In genomic region chr13:17028595-17028994, GRCm38 (mm10) we compare ENCODE assay signal across 8 mouse cellular contexts.
DNase-seq lines count a peak whose midpoint lies in the region; ATAC-seq lines count a peak whose summit lies in the region.

No protein-coding gene starts in this region.

- H3K4me1 ChIP-seq in forebrain, embryonic 11.5 days (replicated peaks; ENCODE audit: control insufficient read depth, insufficient read depth, low read length), result no peaks in the 10 kb centered on the region
- H3K4me1 ChIP-seq in forebrain, embryonic 16.5 days (replicated peaks; ENCODE audit: control insufficient read depth, insufficient read depth, low read length), result no peaks in the 10 kb centered on the region
- H3K4me1 ChIP-seq in embryonic facial prominence, embryonic 10.5 days, result peaks cover 7% of the 10 kb centered on the region; the same call in 1 of the 2 replicates

- no peak overlapping the region for H3K4me3 ChIP-seq in forebrain, embryonic 11.5 days (ENCODE audit: low read depth, low read length)
- H3K4me3 ChIP-seq in forebrain, embryonic 16.5 days (replicated peaks; ENCODE audit: low read length), result no peak overlapping the region
- no peak overlapping the region for H3K4me3 ChIP-seq in embryonic facial prominence, embryonic 10.5 days

- no peaks in the 10 kb centered on the region for H3K27me3 ChIP-seq in forebrain, embryonic 11.5 days (ENCODE audit: control insufficient read depth, insufficient read depth, low read length)
- H3K27me3 ChIP-seq in forebrain, embryonic 16.5 days (replicated peaks; ENCODE audit: control insufficient read depth, insufficient read depth, low read length), result no peaks in the 10 kb centered on the region
- no peaks in the 10 kb centered on the region for H3K27me3 ChIP-seq in embryonic facial prominence, embryonic 10.5 days (replicated peaks; ENCODE audit: low read depth, poor library complexity, severe bottlenecking)

- H3K36me3 ChIP-seq in forebrain, embryonic 11.5 days (ENCODE audit: control insufficient read depth, insufficient read depth, low read length), result no peaks in the 10 kb centered on the region
- no peaks in the 10 kb centered on the region for H3K36me3 ChIP-seq in forebrain, embryonic 16.5 days (ENCODE audit: control insufficient read depth, insufficient read depth)
- H3K36me3 ChIP-seq in embryonic facial prominence, embryonic 10.5 days (replicated peaks), result no peaks in the 10 kb centered on the region

- DNase-seq in forebrain, embryonic 11.5 days (ENCODE audit: low spot score), result peak; percentile 52
- DNase-seq in adrenal gland, adult 18-20 months (ENCODE audit: low spot score in 2 of 2), result peak; percentile 30 to 36
- DNase-seq in embryonic facial prominence, embryonic 10.5 days (ENCODE audit: low spot score), result peak; percentile 47
- peak; percentile 29 for DNase-seq in left cerebral cortex, adult 11 months (ENCODE audit: low spot score)
- DNase-seq in lung, postnatal 36 days, result peak; percentile 51
- peak; percentile 62 for DNase-seq in right cerebral cortex, postnatal 4 days

- H3K27ac ChIP-seq in forebrain, embryonic 11.5 days (ENCODE audit: low read depth, low read length), result no peak overlapping the region
- H3K27ac ChIP-seq in forebrain, embryonic 16.5 days (ENCODE audit: low read length), result no peak overlapping the region
- H3K27ac ChIP-seq in embryonic facial prominence, embryonic 10.5 days (replicated peaks), result no peak overlapping the region

- WGBS in forebrain, embryonic 11.5 days, result 50% methylated on average over 3 of the region's 3 CpGs
- WGBS in forebrain, embryonic 16.5 days, result 58% methylated on average over 3 of the region's 3 CpGs
- 62% methylated on average over 3 of the region's 3 CpGs for WGBS in embryonic facial prominence, embryonic 10.5 days

- peak; percentile 74 for ATAC-seq in forebrain, embryonic 11.5 days (replicated peaks; ENCODE audit: low FRiP score)
- ATAC-seq in forebrain, embryonic 16.5 days, result no peak
- peak; percentile 96 to 97 for ATAC-seq in hematopoietic stem cell, adult 5-6 weeks (replicated peaks in 1 of 2; ENCODE audit: insufficient read depth in 1 of 2, low FRiP score in 2 of 2, low TSS enrichment in 1 of 2, low read depth in 1 of 2, poor library complexity in 2 of 2, severe bottlenecking in 2 of 2)

- no peak overlapping the region for H3K9ac ChIP-seq in forebrain, embryonic 11.5 days (ENCODE audit: low read length)
- H3K9ac ChIP-seq in forebrain, embryonic 16.5 days (replicated peaks; ENCODE audit: low read depth, low read length), result no peak overlapping the region

- no peak overlapping the region for H3K4me2 ChIP-seq in forebrain, embryonic 11.5 days (ENCODE audit: low read depth, low read length, severe bottlenecking)
- H3K4me2 ChIP-seq in forebrain, embryonic 16.5 days (ENCODE audit: low read length), result no peak overlapping the region

- H3K9me3 ChIP-seq in forebrain, embryonic 11.5 days (ENCODE audit: control insufficient read depth, low read length), result no peaks in the 10 kb centered on the region
- H3K9me3 ChIP-seq in forebrain, embryonic 16.5 days (ENCODE audit: control insufficient read depth, low read length), result no peaks in the 10 kb centered on the region
- no peaks in the 10 kb centered on the region for H3K9me3 ChIP-seq in embryonic facial prominence, embryonic 10.5 days
